Mouse (Mus musculus) heart, postnatal 0 days (tissue): ENCODE measurements at regions not wholly inside any gene's neighbourhood (a gene's known extent, or its start where the extent isn't known, plus 50 kb on each side); places are given as distances from the start of the nearest gene placed in this dataset.

Source experiments
- CTCF ChIP-seq: IDR thresholded peaks from 2 replicates; pipeline ENCODE4 v1.5.1; 2016; ENCODE audit warnings: antibody characterized with exemption, control low read depth, low read depth
- EP300 ChIP-seq: IDR thresholded peaks from 2 replicates; pipeline ENCODE4 v1.6.1; 2016; ENCODE audit warnings: antibody characterized with exemption, low read depth

DNA sequence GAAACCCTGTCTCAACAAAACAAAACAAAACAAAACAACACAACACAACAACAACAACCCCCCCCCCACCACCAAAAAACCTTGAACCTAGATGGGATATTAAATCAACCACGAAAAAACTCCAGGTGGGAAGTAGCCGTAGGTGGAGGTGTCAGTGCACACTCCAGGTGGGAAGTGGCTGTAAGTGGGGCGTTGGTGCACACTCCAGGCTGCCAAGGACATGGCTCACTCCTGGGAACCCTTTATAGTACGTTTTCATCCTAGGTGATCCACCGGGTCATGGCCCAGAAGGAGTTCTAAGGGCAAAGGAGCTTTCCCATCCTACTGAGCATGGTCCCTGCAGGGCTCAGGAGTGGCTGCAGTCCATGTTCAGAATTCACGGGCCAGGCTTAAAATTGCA is 133.4 kb upstream of the Klf14 start:
- TF ChIP-seq CTCF (no peak), EP300 (no peak)
